Mouse (Mus musculus) bone marrow, adult 2 months (tissue): Measurements from ENCODE around the gene Pik3c2b.

ENCODE experiments used
- CTCF ChIP-seq: fragments of 200-500 bp; IDR thresholded peaks from 2 replicates; pipeline ENCODE4 v1.5.1; 2011; ENCODE audit warnings: low read length, control low read depth; ENCODE audit not compliant: control insufficient read depth, insufficient read depth
- POLR2A ChIP-seq: fragments of 200-500 bp; IDR thresholded peaks from 2 replicates; pipeline ENCODE4 v1.6.1; 2011; ENCODE audit warnings: low read depth, mild to moderate bottlenecking, control low read depth, low read length, borderline replicate concordance; ENCODE audit not compliant: control insufficient read depth

GRCm38 (mm10) chr1:133126365-133126740 is 80.9 kb downstream of the Pik3c2b start:
- TF ChIP-seq CTCF, result no peak
- TF ChIP-seq POLR2A, result no peak
